Mouse (Mus musculus) spleen, adult 2 months (tissue): ENCODE data around the gene Zfp784.

Experiments
- CTCF ChIP-seq: fragments of 200-500 bp; IDR thresholded peaks from 2 replicates; pipeline ENCODE4 v1.5.1; 2011; ENCODE audit warnings: mild to moderate bottlenecking, inconsistent platforms; ENCODE audit not compliant: insufficient read depth, insufficient read length, insufficient replicate concordance; ENCODE audit errors: extremely low read depth
- POLR2A ChIP-seq: fragments of 200-500 bp; IDR thresholded peaks from 2 replicates; pipeline ENCODE4 v1.6.1; 2011; ENCODE audit warnings: low read depth, low read length, inconsistent platforms

DNA sequence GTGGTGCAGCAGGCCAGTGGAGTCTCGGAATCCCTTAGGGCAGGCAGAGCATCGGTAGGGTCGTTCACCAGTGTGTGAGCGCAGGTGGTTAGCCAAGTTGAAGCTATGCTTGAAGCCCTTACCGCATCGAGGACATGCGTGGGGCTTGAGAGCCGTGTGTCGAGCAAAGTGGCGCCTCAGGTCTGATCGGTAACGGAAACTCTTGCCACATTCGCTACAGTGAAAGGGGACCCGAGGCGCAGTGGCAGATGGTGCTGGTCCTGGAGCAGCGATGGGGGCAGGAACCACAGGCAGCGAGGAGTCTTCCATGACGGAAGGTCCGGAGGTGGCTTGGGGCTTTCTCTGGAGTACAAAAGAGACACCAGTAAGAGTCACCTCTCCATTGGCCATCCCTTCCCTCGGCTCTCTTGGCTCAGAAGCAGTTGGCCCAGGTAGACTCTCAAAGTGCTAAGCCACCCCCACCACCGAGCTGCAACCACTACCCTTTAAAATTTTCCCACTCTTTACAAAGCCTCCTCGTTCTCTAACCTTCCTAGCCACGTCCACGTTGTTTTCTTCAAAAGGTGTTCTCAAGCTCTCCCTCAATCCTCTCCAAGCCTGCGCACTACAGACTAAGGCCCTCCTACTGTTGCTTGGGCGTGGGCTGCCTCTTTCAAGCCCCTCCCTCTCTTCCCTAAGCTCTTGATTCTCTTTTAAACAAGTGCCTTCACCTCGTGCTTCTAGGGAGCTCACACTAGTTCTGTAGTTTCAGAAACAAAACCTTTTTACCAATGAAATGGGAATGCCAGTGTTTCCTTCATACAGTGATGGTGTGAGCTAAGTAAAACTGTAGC, 25.3 kb downstream of the Zfp784 start:
- no peak for TF ChIP-seq CTCF
- no peak for TF ChIP-seq POLR2A
